ENCODE assay signal across 29 mouse cellular contexts in the genomic region with DNA sequence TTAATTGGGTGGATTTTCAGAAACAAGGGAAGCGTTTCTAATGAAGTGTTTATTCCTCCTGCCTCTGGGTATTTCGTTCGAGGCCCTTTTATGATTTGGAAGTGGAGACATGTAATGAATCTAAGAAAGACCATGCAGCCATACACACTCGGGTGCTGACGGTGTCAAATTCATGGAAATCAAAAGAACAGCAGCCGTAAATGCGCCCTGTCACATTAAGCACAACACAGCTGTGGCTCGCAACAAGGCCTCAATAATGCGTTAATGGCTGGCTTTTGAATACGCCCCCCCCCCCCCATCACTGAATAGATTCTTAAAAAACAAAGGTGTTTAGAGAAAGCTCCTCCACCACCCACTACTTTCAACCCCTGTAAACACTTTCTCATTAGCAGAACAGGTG. TPM values are rescaled to one million over a fixed set of nuclear protein-coding genes. Genes with fewer than 3 reads are reported as not detected.
DNase-seq lines count a peak whose midpoint lies in the region; ATAC-seq lines count a peak whose summit lies in the region.
"Had no signal": no experiment of that assay in that cellular context is flagged by ENCODE, and none has a peak within 500 bp of the region (broad histone marks: within the 10 kb centered on the region; RNA-seq: fewer than 3 reads in every experiment).

No protein-coding gene starts in this region.

- H3K9me3 ChIP-seq in embryonic facial prominence, embryonic 11.5 days (replicated peaks; ENCODE audit: control insufficient read depth, low read length): no peaks in the 10 kb centered on the region
- H3K9me3 ChIP-seq in embryonic facial prominence, embryonic 10.5 days: no peaks in the 10 kb centered on the region
- H3K9me3 ChIP-seq: heart, embryonic 15.5 days; hindbrain, embryonic 13.5 days; midbrain, embryonic 15.5 days; stomach, embryonic 15.5 days had no signal

- no peak for ATAC-seq in embryonic facial prominence, embryonic 11.5 days (replicated peaks; ENCODE audit: insufficient number of reproducible peaks, low FRiP score, low TSS enrichment, low read depth)
- ATAC-seq: activated CD4-positive, CD25-positive, alpha-beta regulatory T cell, adult 4 months; intestine, embryonic 16.5 days; midbrain, embryonic 15.5 days had no signal

- H3K9ac ChIP-seq in embryonic facial prominence, embryonic 11.5 days (replicated peaks; ENCODE audit: low read length): no peak overlapping the region
- H3K9ac ChIP-seq: embryonic facial prominence, embryonic 12.5 days; heart, embryonic 15.5 days; hindbrain, embryonic 13.5 days; liver, embryonic 14.5 days; midbrain, embryonic 15.5 days; stomach, embryonic 15.5 days had no signal

- H3K27ac ChIP-seq in embryonic facial prominence, embryonic 11.5 days (replicated peaks; ENCODE audit: low read depth, low read length): no peak overlapping the region
- no peak overlapping the region for H3K27ac ChIP-seq in embryonic facial prominence, embryonic 10.5 days (replicated peaks)
- H3K27ac ChIP-seq: embryonic facial prominence, embryonic 12.5 days; heart, embryonic 10.5 days; heart, embryonic 15.5 days; hindbrain, embryonic 13.5 days; liver, embryonic 14.5 days; macrophage; midbrain, embryonic 15.5 days; stomach, embryonic 15.5 days had no signal

- no peaks in the 10 kb centered on the region for H3K27me3 ChIP-seq in embryonic facial prominence, embryonic 11.5 days (ENCODE audit: control insufficient read depth, insufficient read depth, low read length)
- no peaks in the 10 kb centered on the region for H3K27me3 ChIP-seq in embryonic facial prominence, embryonic 10.5 days (replicated peaks; ENCODE audit: low read depth, poor library complexity, severe bottlenecking)
- H3K27me3 ChIP-seq: CH12.LX; embryonic facial prominence, embryonic 12.5 days; heart, embryonic 15.5 days; hindbrain, embryonic 13.5 days; midbrain, embryonic 15.5 days; stomach, embryonic 15.5 days had no signal

- WGBS in embryonic facial prominence, embryonic 11.5 days: 76% methylated on average over 10 of the region's 10 CpGs
- 81% methylated on average over 10 of the region's 10 CpGs for WGBS in embryonic facial prominence, embryonic 10.5 days

- no peaks in the 10 kb centered on the region for H3K4me1 ChIP-seq in embryonic facial prominence, embryonic 11.5 days (ENCODE audit: control insufficient read depth, insufficient read depth, low read length)
- H3K4me1 ChIP-seq in embryonic facial prominence, embryonic 10.5 days: no peaks in the 10 kb centered on the region
- H3K4me1 ChIP-seq: embryonic facial prominence, embryonic 12.5 days; hindbrain, embryonic 13.5 days; midbrain, embryonic 15.5 days; stomach, embryonic 15.5 days had no signal

- H3K4me2 ChIP-seq in embryonic facial prominence, embryonic 11.5 days (ENCODE audit: low read depth, low read length): no peak overlapping the region
- H3K4me2 ChIP-seq: embryonic facial prominence, embryonic 12.5 days; heart, embryonic 15.5 days; hindbrain, embryonic 13.5 days; midbrain, embryonic 15.5 days; stomach, embryonic 15.5 days had no signal

- no peaks in the 10 kb centered on the region; the same call in 1 of the 2 replicates for H3K36me3 ChIP-seq in embryonic facial prominence, embryonic 11.5 days (replicated peaks; ENCODE audit: control insufficient read depth, insufficient read depth, low read depth, low read length)
- peaks cover 93% of the 10 kb centered on the region for H3K36me3 ChIP-seq in embryonic facial prominence, embryonic 10.5 days (replicated peaks)

- H3K4me3 ChIP-seq in embryonic facial prominence, embryonic 11.5 days (ENCODE audit: low read depth, low read length): no peak overlapping the region
- H3K4me3 ChIP-seq in embryonic facial prominence, embryonic 10.5 days: no peak overlapping the region
- H3K4me3 ChIP-seq: embryonic facial prominence, embryonic 12.5 days; heart, embryonic 10.5 days; heart, embryonic 15.5 days; hindbrain, embryonic 13.5 days; midbrain, embryonic 15.5 days; stomach, embryonic 15.5 days had no signal

- DNase-seq in embryonic facial prominence, embryonic 11.5 days (ENCODE audit: low spot score): peak; percentile 20
- DNase-seq in embryonic facial prominence, embryonic 10.5 days (ENCODE audit: low spot score): no peak
- peak; percentile 15 for DNase-seq in retina, postnatal 1 day
- no peak for DNase-seq in retina, embryonic 14.5 days (ENCODE audit: low spot score)
- DNase-seq in forelimb bud, embryonic 11.5 days (ENCODE audit: low read depth, low spot score): peak; percentile 37
- no peak for DNase-seq in frontal cortex, postnatal 25 days (ENCODE audit: low spot score in 2 of 2)
- no peak for DNase-seq in adrenal gland, postnatal 10 days
- DNase-seq: adrenal gland, adult 2 months; cerebellum, adult 8-10 months; cerebellum, postnatal 25 days; gastrocnemius, postnatal 25 days; heart, adult 11 months; kidney, adult 8-10 months; kidney, postnatal 14 days; liver; lung, adult 2 months; lung, postnatal 10 days; right cerebral cortex, postnatal 14 days had no signal

RNA-seq across cellular contexts. Expression of a gene that starts 40.9 kb away (rescaled TPM):
- 77.4 and 79.3 TPM in 2 replicates for polyA plus RNA-seq in embryonic facial prominence, embryonic 11.5 days (2014; fragmentation: Nextera tagmentation; extraction: Ambion mirVana)
- 70.7 and 73.3 TPM in 2 replicates for polyA plus RNA-seq in embryonic facial prominence, embryonic 10.5 days (2016; fragmentation: Nextera tagmentation; extraction: Ambion mirVana)
- total RNA-seq in adrenal gland, postnatal 10 days (2021): 10 to 100 TPM; 21.1 to 21.8 TPM

Comparison
In these comparisons a context has a peak if more than half of its experiments do, and no peak if none do; other contexts are left out.
1. DNase-seq: peak in embryonic facial prominence, embryonic 11.5 days (single experiment), retina, postnatal 1 day (single experiment) and forelimb bud, embryonic 11.5 days (single experiment); none in embryonic facial prominence, embryonic 10.5 days (single experiment), retina, embryonic 14.5 days (single experiment), frontal cortex, postnatal 25 days (0 of 2) and adrenal gland, postnatal 10 days (single experiment).